Mouse (Mus musculus) hindbrain, postnatal 0 days (tissue): Measurements from ENCODE around the gene Il2rb. TPM values are rescaled to one million over a fixed set of nuclear protein-coding genes. Genes with fewer than 3 reads are reported as not detected.

Source experiments
- ATAC-seq: fragments of 200-750 bp; cut with Nextera tagmentation; 2 replicates; pipeline ENCODE4 v1.8.0; 2017; ENCODE audit warnings: mild to moderate bottlenecking, moderate TSS enrichment, moderate library complexity
- DNase-seq: peaks from one replicate; pipeline ENCODE4 v3.0.0-alpha.2; 2015; ENCODE audit warnings: low spot score
- H3K27ac ChIP-seq: fragments of 300-500 bp; sonication (generic); 2 replicates; pipeline ENCODE4 v1.5.1; 2014; ENCODE audit warnings: mild to moderate bottlenecking
- H3K27me3 ChIP-seq: fragments of 300-500 bp; sonication (generic); 2 replicates; pipeline ENCODE4 v1.6.1; 2014; ENCODE audit warnings: low read length, mixed read lengths; ENCODE audit not compliant: insufficient read depth
- H3K36me3 ChIP-seq: fragments of 300-500 bp; sonication (generic); 2 replicates; pipeline ENCODE4 v1.6.1; 2014; ENCODE audit warnings: low read length, mixed read lengths; ENCODE audit not compliant: insufficient read depth
- H3K4me1 ChIP-seq: fragments of 300-500 bp; sonication (generic); 2 replicates; pipeline ENCODE4 v1.6.1; 2014; ENCODE audit warnings: antibody characterized with exemption, low read length, mixed read lengths; ENCODE audit not compliant: insufficient read depth
- H3K4me2 ChIP-seq: fragments of 300-500 bp; sonication (generic); 2 replicates; pipeline ENCODE4 v1.6.1; 2014; ENCODE audit warnings: low read depth, mild to moderate bottlenecking, low read length, moderate library complexity, mixed read lengths
- H3K4me3 ChIP-seq: fragments of 300-500 bp; sonication (generic); 2 replicates; pipeline ENCODE4 v1.5.1; 2014; ENCODE audit warnings: low read length
- H3K9ac ChIP-seq: fragments of 300-500 bp; sonication (generic); replicated peaks from 2 replicates; pipeline ENCODE4 v1.6.1; 2014; ENCODE audit warnings: mild to moderate bottlenecking, low read length, moderate library complexity, mixed read lengths
- H3K9me3 ChIP-seq: fragments of 300-500 bp; sonication (generic); 2 replicates; pipeline ENCODE4 v1.6.1; 2016; ENCODE audit warnings: low read length, mixed read lengths
- CTCF ChIP-seq: IDR thresholded peaks from 2 replicates; pipeline ENCODE4 v1.5.1; 2016; ENCODE audit warnings: antibody characterized with exemption, control low read depth, low read depth
- WGBS: fragments of 180-500 bp; shearing (Covaris S2); extraction: QIAGEN DNeasy Blood & Tissue Kit; methylation state at CpG from one replicate; pipeline ENCODE4 v1.1.7; 2014; 5-methylcytosine and 5-hydroxymethylcytosine counted together
- polyA plus RNA-seq: library from polyadenylated mRNA; unstranded; fragments of >200 nt; fragmentation: Nextera tagmentation; extraction: Ambion mirVana; gene quantifications from 2 replicates; pipeline ENCODE4 v1.2.1, GENCODE M21; 2015
- total RNA-seq: library from RNA; depleted of rRNA; stranded (reverse); fragments of >200 nt; gene quantifications from 2 replicates; pipeline ENCODE4 v1.2.3, GENCODE M21; 2014; rRNA removed

The Il2rb gene
- total RNA-seq (0.10 and 0.29 TPM in 2 replicates), polyA plus RNA-seq (0.40 and 0.58 TPM in 2 replicates)

GRCm38 (mm10) chr15:78494968-78495406 is at the start of gene Il2rb:
TSS of gene Il2rb (minus strand) at chr15:78495271.
- H3K36me3 ChIP-seq: no peaks in the 10 kb centered on the region
- DNase-seq (no peak), ATAC-seq (no peak)
- no peaks in the 10 kb centered on the region for H3K4me1 ChIP-seq
- no peak within 1 kb of the TSS for H3K4me2 ChIP-seq
- WGBS: 86% methylated on average over 11 of the region's 11 CpGs
- no peaks in the 10 kb centered on the region for H3K27me3 ChIP-seq
- TF ChIP-seq CTCF: no peak
- H3K4me3 ChIP-seq: no peak within 1 kb of the TSS
- no peak within 1 kb of the TSS for H3K27ac ChIP-seq
- H3K9ac ChIP-seq: no peak within 1 kb of the TSS
- no peaks in the 10 kb centered on the region for H3K9me3 ChIP-seq

DNA sequence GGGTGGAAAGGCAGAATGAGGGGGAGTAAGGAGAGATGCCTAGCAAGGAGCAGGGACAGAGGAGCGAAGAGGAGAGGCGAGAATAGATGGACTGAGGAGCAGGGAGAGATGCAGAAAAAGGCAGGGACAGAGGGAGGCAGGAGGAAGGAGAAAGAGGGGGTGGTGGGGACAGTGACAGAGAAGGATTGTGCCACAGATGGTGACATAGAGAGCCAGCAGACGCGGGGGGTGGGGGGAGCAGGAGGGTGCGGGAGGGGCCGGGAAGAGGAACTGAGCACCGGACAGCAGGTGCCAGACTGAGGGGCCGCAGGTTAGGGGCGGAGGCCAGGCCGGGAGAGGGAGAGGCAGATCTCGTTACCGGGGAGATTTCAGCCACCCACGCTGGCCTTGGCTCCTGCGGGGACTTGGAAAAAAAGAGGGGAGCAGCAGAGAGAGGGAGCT is 49.5 kb upstream of the Il2rb start, which contains the start of gene Sstr3:
Gene Sstr3 (minus strand): TSS at position 125 of the 441 bp plus-strand sequence.
- no peak for TF ChIP-seq CTCF
- WGBS: 5% methylated on average over 14 of the region's 14 CpGs
- Histone ChIP-seq H3K9ac (peak within 1 kb of the TSS; percentile 41; the same call in 1 of the 2 replicates), H3K9me3 (no peaks in the 10 kb centered on the region), H3K27ac (0 out of 2 replicates have a peak within 1 kb of the TSS, but pooled peaks have one; percentile 15), H3K4me2 (peak within 1 kb of the TSS; percentile 50), H3K4me1 (peaks cover 15% of the 10 kb centered on the region), H3K27me3 (no peaks in the 10 kb centered on the region), H3K4me3 (no peak within 1 kb of the TSS), H3K36me3 (no peaks in the 10 kb centered on the region)
- ATAC-seq: peak; percentile 41
- DNase-seq: peak; percentile 48

DNA sequence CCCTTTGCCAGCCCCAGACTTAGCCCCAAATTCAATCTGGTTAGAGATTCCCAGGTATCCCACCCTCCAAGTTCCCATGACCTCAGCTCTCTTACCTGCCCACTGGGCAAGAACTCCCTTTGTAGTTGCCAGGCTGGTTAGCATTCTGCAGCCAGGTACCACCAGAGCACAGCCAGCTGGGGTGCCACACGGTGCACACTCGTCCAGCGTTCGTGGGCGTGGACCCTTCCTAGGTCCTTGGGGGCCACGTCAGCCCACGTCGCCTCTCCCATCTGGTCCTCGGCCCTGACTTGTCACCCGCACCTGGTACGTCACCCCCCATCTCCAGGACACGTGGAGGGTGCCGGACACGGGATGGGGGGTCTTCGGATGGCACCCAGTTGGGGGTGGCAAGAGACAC is 49.0 kb upstream of the Il2rb start:
- no peak for ATAC-seq
- H3K27ac ChIP-seq: 0 out of 2 replicates have a peak overlapping the region, but pooled peaks have one; percentile 15
- no peaks in the 10 kb centered on the region for H3K36me3 ChIP-seq
- H3K27me3 ChIP-seq: no peaks in the 10 kb centered on the region
- DNase-seq: no peak
- WGBS: 71% methylated on average over 15 of the region's 15 CpGs
- H3K4me1 ChIP-seq: peaks cover 15% of the 10 kb centered on the region
- 0 out of 2 replicates have a peak overlapping the region, but pooled peaks have one; percentile 41 for H3K9ac ChIP-seq
- TF ChIP-seq CTCF: no peak
- peak overlapping the region; percentile 50 for H3K4me2 ChIP-seq
- H3K9me3 ChIP-seq: no peaks in the 10 kb centered on the region
- H3K4me3 ChIP-seq: no peak overlapping the region

DNA sequence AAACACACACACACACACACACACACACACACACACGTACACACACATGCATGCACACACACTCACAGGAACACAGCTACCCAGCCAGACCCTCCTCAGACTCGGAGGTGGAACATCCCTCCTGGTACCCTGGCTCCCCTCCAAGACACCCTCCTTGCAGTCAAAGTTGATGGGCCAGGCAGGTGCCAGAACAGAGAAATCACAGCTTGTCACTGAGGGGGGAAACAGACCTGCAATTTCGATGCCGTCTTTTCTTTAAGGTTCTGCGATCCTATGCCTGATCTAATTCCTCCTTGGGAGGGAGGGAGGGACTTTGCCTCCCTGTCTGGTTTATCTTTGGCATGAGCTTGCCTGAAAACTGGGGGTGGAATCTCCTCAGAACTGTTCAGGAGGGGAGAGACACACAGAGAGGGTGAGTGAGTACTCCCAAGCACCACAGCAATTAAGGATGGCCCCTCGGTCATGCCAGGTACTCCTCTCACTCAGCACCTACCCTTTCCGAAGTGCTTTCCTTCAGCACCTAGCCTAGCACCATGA is 47.8 kb upstream of the Il2rb start:
- H3K27me3 ChIP-seq: no peaks in the 10 kb centered on the region
- H3K36me3 ChIP-seq: no peaks in the 10 kb centered on the region
- H3K4me3 ChIP-seq: no peak overlapping the region
- ATAC-seq (no peak), DNase-seq (no peak)
- TF ChIP-seq CTCF: no peak
- H3K27ac ChIP-seq: no peak overlapping the region
- H3K4me1 ChIP-seq: peaks cover 11% of the 10 kb centered on the region
- no peak overlapping the region for H3K9ac ChIP-seq
- H3K4me2 ChIP-seq: no peak overlapping the region
- no peaks in the 10 kb centered on the region for H3K9me3 ChIP-seq
- 49% methylated on average over 7 of the region's 7 CpGs for WGBS

DNA sequence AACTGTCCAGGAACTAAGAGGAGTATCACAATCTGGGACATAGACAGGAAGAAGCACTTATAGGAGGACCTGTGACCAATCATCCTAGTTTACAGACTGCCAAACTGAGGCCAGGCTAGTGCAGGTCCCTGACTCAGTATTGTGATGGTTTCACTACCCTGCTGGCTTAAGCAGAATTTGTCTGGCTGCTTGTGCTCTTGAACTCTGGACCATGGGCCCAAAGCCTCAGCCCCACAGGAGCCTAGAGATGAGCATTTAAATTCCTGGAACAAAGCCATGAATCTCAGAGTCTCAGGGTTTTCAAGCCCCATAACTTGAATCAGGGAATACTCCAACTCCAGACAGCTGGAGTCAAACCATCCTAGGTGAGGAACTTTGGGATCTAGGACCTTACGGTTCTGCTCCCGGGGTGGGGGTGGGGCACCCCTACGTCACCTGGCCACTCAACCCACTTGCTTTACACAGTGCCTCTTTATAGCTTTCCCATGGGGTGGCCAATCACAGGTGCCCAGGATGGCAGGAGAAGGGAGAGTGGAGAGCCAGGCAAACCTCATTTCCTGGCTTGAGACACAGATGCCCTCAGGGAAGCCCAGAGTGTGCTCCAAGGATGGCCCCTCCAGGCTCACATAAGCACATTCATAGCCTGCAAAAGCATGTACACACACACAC is 47.2 kb upstream of the Il2rb start:
- no peak overlapping the region for H3K4me3 ChIP-seq
- no peak for DNase-seq
- no peaks in the 10 kb centered on the region for H3K36me3 ChIP-seq
- no peak for TF ChIP-seq CTCF
- no peak overlapping the region for H3K9ac ChIP-seq
- H3K4me1 ChIP-seq: peaks cover 9% of the 10 kb centered on the region
- no peaks in the 10 kb centered on the region for H3K9me3 ChIP-seq
- ATAC-seq: no peak
- no peaks in the 10 kb centered on the region for H3K27me3 ChIP-seq
- H3K4me2 ChIP-seq: no peak overlapping the region
- WGBS: 66% methylated on average over 3 of the region's 3 CpGs
- no peak overlapping the region for H3K27ac ChIP-seq

DNA sequence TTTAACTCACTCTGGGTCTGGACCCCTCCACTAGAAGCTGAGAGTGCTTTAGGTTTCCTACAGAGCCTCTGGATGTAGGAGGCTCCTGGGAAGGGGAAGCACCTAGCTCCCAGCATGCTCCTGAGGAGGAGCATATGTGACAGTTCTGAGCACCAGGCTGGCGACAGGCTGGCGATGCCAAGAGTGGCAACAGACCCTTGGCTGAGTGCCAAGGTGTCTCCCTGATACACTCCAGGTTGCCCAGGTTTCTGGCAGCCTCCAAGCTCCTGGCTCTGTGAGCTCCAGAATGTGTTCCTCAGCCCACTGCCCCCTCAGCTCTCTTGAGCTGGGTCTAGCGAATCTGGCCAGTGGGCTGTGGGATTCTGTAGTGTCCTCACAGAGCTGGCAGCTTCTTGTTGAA is 46.5 kb upstream of the Il2rb start:
- Histone ChIP-seq H3K4me3 (no peak overlapping the region), H3K36me3 (no peaks in the 10 kb centered on the region), H3K9me3 (no peaks in the 10 kb centered on the region), H3K4me1 (peaks cover 9% of the 10 kb centered on the region), H3K9ac (no peak overlapping the region), H3K27me3 (no peaks in the 10 kb centered on the region), H3K27ac (no peak overlapping the region), H3K4me2 (no peak overlapping the region)
- ATAC-seq (0 out of 2 replicates have a peak, but pooled peaks have one; percentile 25), DNase-seq (peak; percentile 81)
- WGBS: 42% methylated on average over 3 of the region's 3 CpGs
- TF ChIP-seq CTCF: no peak
